Mouse (Mus musculus) right cerebral cortex, postnatal 14 days (tissue): Measurements from ENCODE around the gene Gjc2.

Experiments
- DNase-seq: peaks from one replicate; pipeline ENCODE4 v3.0.0; 2022

Gene Gjc2

DNA sequence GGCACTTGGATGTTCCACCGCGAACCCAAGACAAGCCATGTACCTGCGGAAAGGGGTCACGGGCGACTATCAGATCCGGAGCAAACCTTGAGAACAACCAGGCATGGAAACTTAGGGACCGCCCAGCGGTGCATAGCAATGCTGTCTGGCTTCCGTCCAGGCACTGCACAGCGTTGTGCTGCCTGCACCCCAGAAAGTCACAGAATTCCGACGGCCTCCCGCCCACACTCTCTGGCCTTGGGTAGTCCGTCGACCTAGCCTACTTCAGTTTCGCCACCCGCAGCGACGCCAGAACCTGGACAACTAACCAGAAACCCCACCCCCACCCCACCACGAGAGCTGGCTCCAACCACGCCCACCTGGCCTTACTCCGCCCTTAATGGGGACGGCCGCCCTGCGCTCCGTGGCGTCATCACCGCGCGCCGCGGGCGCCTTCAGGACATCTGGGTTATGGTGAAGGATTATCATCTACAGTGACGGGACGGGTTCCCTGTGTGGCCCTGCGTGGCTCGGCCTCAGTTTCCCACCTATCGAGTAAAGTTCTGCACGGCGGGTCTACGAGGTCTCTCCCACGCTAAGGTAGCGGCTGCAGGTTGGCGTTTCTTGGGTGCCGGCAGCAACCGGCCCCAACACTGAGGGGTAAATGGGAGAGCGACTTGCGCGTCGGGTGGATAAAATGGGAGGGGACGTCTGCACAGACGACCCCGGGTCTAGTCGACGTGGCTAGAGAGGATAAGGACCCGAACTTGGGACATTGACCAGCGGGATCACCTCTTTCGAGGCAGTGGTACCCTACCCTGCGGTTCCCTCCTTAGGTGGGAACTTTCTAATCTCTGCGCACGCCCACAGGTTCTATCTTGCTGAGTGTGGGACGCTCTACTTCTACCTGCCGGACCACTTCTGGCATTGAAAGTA is 19.3 kb upstream of the Gjc2 start, which contains the start of gene Mrpl55:
Gene Mrpl55 (plus strand): TSS at position 406 of the 915 bp plus-strand sequence.
- peak; percentile 96 for DNase-seq

DNA sequence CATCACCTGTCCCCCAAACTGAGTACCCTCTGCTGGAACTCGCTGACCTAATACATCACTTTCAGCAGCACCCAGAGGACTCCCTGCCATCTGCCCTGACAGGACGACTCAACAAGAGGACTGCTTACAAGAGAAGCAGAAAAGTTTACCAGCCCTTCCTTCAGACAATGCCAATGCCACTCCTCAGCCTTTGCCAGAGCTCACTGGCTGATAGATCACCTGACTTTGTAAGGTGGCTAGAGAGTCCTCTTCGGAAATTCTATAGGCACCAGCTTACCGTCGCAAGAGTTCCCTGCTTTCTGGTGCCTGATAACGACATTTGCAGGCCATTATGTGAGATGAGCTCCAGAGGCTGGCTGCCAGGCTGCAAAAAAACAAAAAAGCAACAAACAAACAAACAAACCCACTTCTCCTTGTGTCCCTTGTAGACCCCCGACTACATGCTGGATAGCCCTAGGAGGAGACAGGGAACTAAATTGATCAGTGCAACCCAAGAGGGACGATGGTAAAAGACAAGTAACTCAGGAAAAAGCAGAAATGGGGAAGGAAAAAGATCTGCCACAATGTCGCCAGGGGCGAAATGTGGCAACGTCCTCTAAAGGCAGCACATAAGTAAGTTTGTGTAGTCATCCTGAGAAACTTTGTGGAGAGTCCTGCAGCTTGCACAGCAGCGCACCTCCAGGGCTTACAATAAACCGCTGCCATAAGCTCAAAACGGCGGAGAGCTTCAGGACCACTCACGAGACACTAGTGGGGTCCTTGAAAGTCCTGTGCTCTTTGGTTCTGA is 18.4 kb upstream of the Gjc2 start:
- no peak for DNase-seq

DNA sequence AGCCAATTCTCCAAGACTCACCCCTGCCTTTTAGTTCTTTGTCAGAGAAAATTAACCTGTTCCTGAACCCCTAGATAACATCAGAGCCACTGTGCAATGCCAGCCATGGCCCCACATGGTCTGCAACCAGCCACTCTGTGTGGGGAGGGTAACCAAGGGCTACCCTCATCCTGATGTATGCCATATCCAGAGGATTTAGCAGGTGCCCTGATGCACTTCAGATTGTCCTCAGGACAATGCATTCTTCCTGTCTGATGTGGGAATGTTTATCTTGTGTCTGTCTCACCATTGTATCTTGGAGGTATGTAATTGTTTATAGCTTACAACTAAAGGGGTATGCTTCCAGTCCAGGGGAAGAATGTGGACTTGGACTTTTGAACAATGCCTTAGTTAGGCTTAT is 13.2 kb upstream of the Gjc2 start:
- DNase-seq: no peak

DNA sequence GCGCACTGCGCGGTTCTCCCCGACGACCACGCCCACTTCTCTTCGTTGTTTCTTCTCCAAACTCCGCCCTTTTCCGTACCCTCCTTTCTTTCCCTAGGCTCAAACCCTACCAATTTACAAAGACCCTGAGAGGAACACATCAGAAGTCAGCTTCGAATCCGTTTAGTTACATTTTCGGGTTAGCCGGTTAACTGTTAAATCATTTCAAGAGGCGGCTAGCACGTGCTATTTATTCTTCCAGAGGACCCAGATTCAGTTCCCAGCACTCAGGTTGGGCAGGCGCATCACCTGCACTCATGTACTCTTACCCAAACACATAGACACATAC is 9.0 kb upstream of the Gjc2 start, which contains the start of gene Guk1:
Gene Guk1 (minus strand): TSS at position 154 of the 328 bp plus-strand sequence.
- DNase-seq: no peak

DNA sequence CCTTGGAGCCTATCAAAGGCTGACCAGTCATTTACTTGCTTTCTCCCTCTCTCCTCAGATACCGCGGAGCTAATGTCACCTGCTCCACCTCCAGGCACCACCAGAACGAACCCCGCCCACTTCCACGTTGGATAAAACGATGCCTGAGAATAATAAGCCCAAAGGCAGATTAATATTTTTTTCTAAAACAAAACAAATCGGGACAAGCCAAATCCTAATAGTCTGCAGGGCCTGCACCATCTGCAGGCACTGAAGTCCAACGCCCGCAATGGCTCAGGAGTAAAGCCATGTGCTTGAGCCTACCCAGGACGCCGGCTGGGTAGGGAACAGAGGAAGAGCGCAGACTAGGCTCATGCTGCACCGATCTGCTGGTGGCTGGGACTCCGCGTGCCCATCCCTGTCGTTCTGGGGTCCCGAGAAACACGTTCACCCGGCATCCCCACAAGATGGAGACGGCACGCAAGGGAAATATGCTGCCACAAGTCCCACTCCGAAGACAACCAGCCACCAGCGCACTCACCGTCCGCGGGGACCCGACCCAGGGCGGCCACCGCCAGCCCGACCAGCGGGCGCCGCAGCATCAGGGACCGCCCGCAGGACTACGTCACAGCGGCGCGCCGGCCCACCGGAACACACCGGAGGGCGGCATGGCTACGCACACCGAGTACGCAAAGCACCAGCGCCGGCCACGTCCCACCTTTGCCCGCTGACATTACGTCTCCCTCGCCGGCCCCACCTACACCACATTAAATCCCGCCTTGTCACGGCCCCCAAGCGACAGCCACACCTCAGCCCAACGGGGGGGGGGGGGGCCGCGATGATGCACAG is 8.4 kb upstream of the Gjc2 start:
- peak; percentile 92 for DNase-seq

DNA sequence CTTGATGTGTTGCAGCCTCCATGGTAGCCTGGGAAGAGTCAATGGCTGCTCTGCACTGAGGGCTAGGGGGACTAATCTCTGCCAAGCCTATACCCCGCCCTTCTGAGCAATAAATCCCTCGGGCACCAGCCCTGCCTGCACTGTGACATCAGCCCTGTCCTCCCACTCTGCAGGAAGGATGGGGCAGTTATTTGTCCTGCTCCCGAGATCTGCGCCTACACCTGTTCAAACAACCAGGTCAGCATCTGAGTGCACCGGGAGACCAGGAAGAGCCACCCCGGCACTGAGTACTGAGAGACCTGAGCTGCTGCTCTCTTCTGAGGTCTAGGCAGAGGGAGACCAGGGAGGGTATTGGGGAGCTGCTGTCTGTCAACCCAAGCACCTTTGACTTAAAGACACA is 4.7 kb upstream of the Gjc2 start:
- no peak for DNase-seq

DNA sequence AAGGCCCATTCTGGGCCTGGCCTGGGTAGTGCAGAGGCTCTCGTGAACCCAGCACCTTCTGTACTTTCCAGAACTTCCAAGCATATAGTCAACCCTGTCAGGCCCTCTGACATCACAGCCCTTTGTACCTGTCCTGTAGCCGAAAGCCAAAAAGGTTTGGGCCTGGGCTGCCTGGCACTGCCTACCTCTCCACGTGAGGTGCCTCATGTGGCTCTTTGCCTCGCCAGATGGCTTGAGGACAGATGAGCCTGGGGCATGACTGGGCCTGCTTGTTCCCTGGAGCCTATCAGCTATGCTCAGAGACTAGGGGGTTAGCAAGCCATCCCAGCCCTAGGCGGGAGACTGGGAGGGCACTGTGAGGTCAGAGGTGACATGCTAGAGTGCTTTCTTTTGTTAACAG is 2.5 kb upstream of the Gjc2 start:
- DNase-seq: no peak

DNA sequence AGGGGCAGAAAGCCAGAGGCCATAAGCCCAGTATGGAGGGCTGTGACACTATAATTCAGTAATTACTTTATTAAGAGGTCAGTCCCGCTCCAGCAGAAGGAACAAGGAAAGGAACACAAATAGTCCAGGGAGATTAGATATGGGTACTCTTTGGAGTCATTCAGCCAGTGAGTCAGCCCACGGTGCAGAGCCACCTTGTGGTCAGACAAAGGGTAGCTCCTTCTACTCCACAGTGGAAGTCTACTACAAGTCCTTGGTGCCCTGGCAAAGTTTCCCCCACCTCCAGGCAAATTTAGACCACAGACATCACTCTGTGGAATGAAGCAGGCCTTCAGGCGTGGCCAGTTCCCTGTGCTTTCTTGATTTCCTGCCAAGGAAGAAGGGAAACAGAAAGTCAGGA is 808 bp upstream of the Gjc2 start:
- DNase-seq: peak; percentile 49

DNA sequence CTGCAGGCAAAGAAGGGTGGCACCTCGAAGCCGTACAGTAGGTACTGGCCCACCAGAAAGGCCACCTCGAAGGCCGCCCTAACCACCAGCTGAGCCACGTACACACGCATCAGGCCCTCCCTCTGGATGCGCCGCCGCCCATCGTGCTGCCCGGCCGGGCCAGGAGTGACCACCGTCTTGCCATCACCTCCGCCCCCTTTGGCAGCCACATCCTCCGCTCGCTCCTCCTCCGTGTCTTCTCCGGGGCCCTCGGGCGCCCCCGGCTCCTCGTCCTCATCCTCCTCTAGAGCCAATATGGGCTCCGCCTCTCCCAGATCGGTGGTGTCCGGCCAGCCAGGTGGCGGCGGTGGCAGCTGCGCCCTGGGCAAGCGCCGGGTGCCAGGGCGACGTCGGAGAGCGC is 6.1 kb downstream of the Gjc2 start:
- DNase-seq: no peak

DNA sequence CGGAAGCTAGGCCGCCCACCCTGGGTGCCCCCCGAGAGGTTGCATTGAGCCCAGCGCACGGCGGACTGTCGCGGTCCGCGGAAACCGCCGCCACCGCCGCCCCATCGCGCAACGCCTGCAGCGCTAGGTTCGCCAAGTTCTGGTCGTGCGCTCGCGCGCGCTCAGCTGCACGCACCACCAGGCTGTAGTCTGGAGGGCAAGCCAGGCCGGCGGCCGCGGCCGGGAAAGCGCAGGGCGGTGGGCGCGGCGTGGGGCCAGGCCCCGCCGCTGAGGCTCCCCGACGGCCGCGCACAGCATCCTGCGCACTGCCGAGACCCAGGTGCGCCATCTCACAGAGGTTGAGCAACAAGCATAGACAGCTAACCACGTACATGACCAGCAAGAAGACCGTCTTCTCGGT is 6.5 kb downstream of the Gjc2 start:
- DNase-seq: no peak

DNA sequence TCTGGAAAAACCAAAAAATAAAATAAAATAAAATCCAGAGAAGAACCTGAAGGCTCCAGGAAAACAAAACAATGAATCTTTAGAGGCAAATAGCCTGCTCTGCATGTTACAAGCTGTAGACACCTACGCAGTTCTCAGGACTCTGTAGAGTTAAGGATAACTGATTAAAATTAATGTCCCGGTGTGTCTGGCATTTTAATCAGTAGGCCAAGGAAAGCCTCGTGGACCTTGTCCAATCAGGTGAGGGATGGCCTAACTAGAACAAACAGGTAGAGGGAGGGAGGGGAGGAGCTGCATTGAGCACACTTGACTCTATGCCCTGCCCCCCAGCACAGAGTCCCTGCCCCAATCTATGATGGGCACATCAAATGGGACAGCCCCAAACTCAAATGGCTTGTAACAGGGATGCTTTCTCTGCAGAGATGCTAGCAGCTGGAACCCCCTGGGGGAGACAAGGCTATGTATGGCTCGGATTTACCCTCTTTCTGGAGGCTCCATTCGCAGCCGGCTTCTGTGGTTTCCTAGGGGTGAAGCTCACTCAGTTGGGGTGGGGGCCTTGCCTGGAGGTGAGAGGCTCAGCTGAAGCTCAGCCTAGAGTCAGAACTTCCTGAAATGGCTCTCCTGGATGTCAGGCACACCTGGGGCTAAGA is 8.7 kb downstream of the Gjc2 start:
- DNase-seq: no peak

DNA sequence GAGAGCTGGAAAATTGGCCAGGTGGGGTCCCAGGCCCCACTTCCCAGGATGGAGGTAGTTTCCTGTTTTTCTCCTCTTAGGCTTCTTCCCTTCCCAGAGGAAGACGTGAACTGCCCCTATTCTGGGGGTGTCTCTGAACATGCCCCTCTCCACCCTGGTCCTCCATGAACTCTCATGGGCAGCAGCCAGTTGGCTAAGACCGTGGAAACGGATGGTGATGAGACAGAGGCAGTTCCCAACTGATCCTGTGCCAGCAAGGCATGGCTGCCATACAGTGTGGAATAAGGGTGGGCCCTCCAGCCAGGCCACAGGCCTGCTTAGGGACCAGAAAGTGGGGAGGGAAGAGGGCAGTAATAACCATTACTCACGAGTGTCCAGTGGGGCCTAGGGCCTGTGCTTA is 12.5 kb downstream of the Gjc2 start:
- DNase-seq: no peak

DNA sequence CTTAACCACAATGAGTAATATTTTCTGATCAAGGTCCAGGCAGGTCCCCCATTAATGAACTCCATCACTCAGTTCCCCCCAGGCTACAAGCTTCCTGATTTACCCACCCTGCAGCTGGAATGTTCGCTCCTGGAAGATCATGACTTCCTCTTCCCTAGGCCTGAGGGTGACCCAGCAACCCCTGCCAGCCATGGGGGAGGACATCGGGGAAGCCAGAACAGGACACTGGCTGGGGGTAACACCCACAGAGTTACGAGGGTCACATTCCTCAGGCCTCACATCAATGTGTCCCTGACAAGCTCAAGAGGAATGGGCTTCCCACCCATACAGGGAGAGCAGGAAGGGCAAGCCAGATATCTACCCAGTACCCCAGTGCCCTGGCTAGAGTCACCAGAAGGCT is 13.2 kb downstream of the Gjc2 start:
- DNase-seq: no peak

DNA sequence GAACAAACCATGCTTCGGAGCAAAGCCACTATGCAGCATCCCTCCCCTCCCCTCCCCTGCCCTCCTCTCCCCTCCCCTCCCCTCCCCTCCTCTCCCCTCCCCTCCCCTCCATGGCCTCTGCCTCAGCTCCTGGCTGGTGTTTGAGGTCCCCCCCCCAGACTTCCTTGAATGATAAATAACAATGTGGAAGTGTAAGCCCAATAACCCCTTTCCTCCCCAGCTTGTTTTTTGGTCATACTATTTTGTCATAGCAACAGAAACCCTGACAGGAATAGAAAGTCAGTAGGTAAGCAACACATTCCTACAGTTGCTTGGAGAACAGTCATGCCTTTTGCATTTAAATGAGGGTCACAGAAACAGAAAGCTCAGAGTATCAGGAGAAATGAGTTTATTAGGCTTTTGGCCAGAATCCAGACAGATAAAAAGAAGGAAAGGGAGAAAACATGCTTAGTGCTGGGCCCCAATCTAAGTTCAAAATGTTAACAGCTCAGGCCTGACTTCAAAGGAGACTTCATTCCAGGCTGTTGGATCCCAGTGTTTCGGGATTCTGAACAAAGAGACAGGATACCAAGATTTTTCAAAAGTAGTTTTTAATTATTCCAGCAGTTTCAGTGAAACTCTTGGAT is 17.3 kb downstream of the Gjc2 start:
- DNase-seq: no peak

DNA sequence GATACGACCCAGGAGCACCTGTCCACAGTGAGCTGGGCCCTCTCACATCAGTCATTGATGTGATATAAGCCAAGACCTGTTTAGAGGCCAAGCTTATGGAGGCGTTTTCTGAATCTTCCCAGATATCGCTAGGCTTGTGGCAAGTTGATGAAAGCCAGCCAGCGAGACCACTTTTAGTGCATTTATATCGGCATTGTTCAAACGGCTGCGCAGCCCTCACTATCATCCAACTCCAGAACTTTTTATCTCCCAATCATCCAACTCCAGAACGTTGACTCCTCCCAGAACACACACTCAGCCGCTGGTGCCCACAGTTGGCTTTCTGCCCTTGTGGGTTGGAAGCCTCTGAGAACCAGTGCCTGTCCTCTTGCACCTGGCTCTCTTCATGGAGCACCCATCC is 18.6 kb downstream of the Gjc2 start:
- DNase-seq: no peak

DNA sequence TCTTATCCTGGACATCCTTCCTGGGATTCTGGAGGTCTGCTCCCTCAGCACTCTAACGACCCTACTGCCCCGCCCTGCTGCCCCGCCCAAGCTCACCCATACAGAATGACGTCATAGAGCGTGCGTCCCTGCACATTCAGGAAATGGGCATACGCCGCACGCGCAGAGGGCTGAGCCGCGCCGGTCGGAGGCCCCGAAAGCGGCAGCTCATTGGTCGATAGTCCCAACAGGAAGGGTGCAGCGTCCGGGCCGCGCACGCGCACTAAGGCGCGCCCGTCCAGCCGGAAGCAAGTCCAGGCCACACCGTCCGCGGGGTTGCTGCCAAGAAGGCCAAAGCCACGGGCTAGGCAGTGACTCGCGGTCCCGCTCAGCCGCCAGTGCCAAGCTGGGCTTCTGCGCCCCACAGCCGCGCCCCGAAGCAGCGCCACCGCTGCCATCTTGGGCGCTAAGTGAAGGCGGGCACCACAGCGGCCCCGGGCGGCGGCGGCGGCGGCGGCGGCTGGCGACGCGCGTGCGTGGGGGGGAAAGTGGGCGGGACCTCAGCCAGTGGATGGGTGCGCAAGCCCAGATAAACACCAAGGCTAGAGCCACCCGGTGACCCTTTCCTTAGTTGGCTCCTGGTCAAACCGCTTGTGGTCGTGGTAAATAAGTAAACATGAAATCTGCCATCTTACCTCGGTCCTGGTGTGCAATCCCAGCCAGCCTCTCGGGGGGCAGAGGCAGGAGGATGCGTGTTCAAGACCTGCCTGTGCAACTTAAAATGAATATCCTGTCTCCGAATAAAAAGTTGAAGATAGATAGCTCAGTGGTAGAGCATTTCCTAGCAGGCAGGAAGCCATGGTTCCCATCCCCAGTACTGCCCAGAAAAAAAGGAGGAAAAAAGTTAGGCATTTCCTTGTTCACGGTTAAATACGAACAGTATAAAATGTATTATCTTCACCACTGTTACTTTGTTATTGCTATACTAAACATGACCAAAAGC is 19.5 kb downstream of the Gjc2 start, which contains the start of gene Iba57:
Gene Iba57 (minus strand): TSS at position 485 of the 982 bp plus-strand sequence.
- DNase-seq: peak; percentile 98

DNA sequence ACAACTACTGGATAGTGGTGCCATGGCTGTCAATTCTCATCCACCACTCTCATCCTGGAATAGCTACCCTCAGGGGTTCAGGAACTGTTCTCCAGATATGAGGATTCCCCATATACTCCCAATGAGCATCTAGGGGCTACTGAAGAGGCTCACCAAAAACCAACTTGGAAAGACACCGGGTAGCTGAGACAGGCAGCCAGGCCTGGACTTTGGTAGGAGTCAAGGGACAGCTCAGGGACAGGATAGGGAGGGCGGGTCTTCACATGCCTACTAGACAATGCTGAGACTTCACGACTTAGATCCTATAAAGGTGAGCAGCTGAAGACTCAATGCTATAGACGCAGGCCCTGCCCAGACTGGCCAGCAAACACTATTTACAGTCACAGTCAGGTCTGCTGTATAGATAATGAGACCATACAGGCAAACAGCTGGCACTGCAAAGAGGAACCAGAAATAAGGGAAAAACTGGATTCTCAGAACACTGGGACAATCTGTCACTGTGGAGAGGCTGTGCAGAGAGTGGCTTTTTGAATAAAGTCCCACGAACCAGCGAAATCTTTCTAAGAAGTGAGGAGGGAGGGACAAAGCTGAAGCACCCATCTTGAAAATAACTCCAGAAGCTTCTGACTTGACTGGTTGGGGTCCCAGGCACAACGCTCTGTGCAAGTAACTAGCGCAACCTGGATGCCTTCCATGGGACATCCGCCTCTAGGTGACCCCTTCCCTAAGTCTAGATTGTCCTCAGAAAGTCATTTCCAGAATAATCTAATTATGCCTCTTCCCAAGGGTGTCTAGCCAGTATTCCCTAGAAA is 20.4 kb downstream of the Gjc2 start:
- DNase-seq: no peak

DNA sequence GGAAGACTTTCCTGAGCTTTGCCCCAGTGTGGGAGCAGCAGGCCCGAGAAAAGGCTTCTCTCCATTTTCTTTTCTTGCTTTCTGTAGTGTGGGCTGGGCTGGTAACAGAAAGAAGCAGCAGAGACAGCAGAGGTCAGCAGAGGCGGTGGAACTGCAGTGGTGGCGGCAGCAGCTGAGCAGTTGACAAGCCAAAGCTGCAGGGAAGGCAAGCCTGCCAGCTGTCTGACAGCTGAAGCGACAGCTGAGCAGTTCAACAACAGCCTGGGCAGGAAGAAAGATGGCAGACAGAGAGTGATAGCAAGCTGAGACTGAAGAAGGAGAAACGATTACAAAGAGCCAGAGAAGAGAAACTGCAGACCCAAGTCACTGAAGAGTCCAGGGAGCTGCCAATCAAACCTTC is 21.6 kb downstream of the Gjc2 start:
- DNase-seq: no peak

DNA sequence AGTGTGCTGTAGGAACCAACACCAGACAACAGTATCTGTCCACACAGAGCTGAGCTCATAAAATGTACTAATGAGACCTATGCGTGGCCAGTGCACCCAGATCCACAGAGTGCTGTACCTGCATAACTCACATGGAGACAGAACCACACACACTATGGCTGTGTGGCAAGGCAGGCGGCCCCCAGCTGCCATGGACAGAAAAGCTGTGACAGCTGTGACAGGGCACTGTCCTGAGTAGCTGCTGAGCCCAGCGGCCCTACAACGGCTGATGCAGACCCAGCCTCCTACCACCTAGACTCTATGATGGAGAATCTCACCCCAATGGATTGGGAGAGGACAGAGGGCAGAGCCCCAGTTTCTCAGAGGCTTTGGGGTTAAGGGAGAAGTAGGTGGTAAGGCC is 23.5 kb downstream of the Gjc2 start:
- no peak for DNase-seq

DNA sequence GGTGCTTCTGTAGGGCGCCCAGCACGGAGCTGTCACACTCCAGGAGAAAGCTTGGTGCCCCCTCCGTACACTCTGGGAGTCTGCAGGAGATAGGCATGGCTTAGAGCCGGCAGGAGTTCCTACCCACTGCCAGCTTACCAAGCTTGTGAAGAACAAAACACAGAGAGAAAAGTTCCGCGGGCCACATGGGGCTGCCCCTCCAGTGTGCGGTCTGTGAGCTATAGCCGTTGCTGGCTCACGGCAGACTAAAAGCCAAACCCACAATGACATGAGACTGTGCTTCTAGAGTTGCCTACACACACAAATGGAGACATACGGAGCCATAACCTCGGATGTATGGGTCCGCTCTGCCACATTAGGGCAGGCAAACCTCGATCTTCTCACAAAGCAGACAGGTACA is 23.9 kb downstream of the Gjc2 start:
- DNase-seq: no peak
